Mouse (Mus musculus) liver, adult 2 months (tissue): ENCODE measurements at regions not wholly inside any gene's neighbourhood (a gene's known extent, or its start where the extent isn't known, plus 50 kb on each side); places are given as distances from the start of the nearest gene placed in this dataset.

Source experiments
- DNase-seq: peaks from one replicate; pipeline ENCODE4 v3.0.0-alpha.2; 2011; ENCODE audit warnings: low read depth, low spot score; ENCODE audit errors: extremely low read depth
- H3K27ac ChIP-seq: fragments of 200-500 bp; replicated peaks from 2 replicates; pipeline ENCODE4 v1.5.1; 2012; ENCODE audit warnings: low read depth, mild to moderate bottlenecking, control low read depth, inconsistent platforms, low read length; ENCODE audit not compliant: insufficient read depth
- H3K27me3 ChIP-seq: fragments of 200-500 bp; 2 replicates; pipeline ENCODE4 v1.6.1; 2012; ENCODE audit warnings: mild to moderate bottlenecking, moderate library complexity, low read length, inconsistent platforms; ENCODE audit not compliant: control insufficient read depth, insufficient read depth
- H3K36me3 ChIP-seq: fragments of 200-500 bp; 2 replicates; pipeline ENCODE4 v1.6.1; 2012; ENCODE audit warnings: low read length, inconsistent platforms; ENCODE audit not compliant: control insufficient read depth, insufficient read depth
- H3K4me1 ChIP-seq: fragments of 200-500 bp; 2 replicates; pipeline ENCODE4 v1.6.1; 2011; ENCODE audit warnings: low read length; ENCODE audit not compliant: control insufficient read depth, insufficient read depth
- H3K4me3 ChIP-seq: fragments of 200-500 bp; 2 replicates; pipeline ENCODE4 v1.5.1; 2011; ENCODE audit warnings: low read depth, mild to moderate bottlenecking, control low read depth, low read length, moderate library complexity; ENCODE audit not compliant: insufficient read depth
- H3K79me2 ChIP-seq: fragments of 200-500 bp; 2 replicates; pipeline ENCODE4 v1.6.1; 2012; ENCODE audit warnings: inconsistent platforms, mild to moderate bottlenecking, low read length, moderate library complexity; ENCODE audit not compliant: control insufficient read depth, insufficient read depth
- H3K9ac ChIP-seq: fragments of 200-500 bp; 2 replicates; pipeline ENCODE4 v1.6.1; 2012; ENCODE audit warnings: low read depth, mild to moderate bottlenecking, control low read depth, inconsistent platforms, low read length
- CTCF ChIP-seq: fragments of 200-500 bp; IDR thresholded peaks from 2 replicates; pipeline ENCODE4 v1.5.1; 2011; ENCODE audit warnings: low read depth, low read length, control low read depth
- POLR2A ChIP-seq: fragments of 200-500 bp; IDR thresholded peaks from 2 replicates; pipeline ENCODE4 v1.6.1; 2011; ENCODE audit warnings: low read length, control low read depth; ENCODE audit not compliant: insufficient read depth; ENCODE audit errors: extremely low read depth
- WGBS: fragments of 180-500 bp; shearing (Covaris S2); methylation state at CpG from one replicate; pipeline ENCODE4 v1.1.7; 2018; 5-methylcytosine and 5-hydroxymethylcytosine counted together

GRCm38 (mm10) chr10:66857330-66857729 lies 238.6 kb upstream of the Jmjd1c start:
- Histone ChIP-seq H3K27ac (no peak overlapping the region), H3K4me1 (no peaks in the 10 kb centered on the region), H3K36me3 (no peaks in the 10 kb centered on the region), H3K79me2 (no peaks in the 10 kb centered on the region), H3K9ac (no peak overlapping the region), H3K27me3 (no peaks in the 10 kb centered on the region), H3K4me3 (no peak overlapping the region)
- no peak for TF ChIP-seq POLR2A
- no peak for TF ChIP-seq CTCF
- 83% methylated on average over 7 of the region's 7 CpGs for WGBS
- DNase-seq, result no peak

- H3K27me3 ChIP-seq, result no peaks in the 10 kb centered on the region
- no peak for DNase-seq
- TF ChIP-seq CTCF, result no peak
- no peak for TF ChIP-seq POLR2A
- no peaks in the 10 kb centered on the region for H3K79me2 ChIP-seq
- 89% methylated on average over 1 of the region's 1 CpGs for WGBS
- no peaks in the 10 kb centered on the region for H3K4me1 ChIP-seq
- H3K36me3 ChIP-seq, result no peaks in the 10 kb centered on the region
- no peak overlapping the region for H3K27ac ChIP-seq
- H3K9ac ChIP-seq, result no peak overlapping the region
- H3K4me3 ChIP-seq, result no peak overlapping the region
Observed at GRCm38 (mm10) chr10:66861421-66861820, 234.5 kb upstream of the Jmjd1c start.

- 54% methylated on average over 14 of the region's 14 CpGs for WGBS
- no peaks in the 10 kb centered on the region for H3K4me1 ChIP-seq
- TF ChIP-seq POLR2A (no peak), CTCF (peak; percentile 39; the same call in 1 of the 2 replicates)
- H3K36me3 ChIP-seq, result no peaks in the 10 kb centered on the region
- peak; percentile 61 for DNase-seq
- H3K27ac ChIP-seq, result peak overlapping the region; percentile 19; the same call in 1 of the 2 replicates
- H3K79me2 ChIP-seq, result no peaks in the 10 kb centered on the region
- no peaks in the 10 kb centered on the region for H3K27me3 ChIP-seq
- no peak overlapping the region for H3K4me3 ChIP-seq
- H3K9ac ChIP-seq, result no peak overlapping the region
Observed at GRCm38 (mm10) chr10:66864161-66864862, 231.6 kb upstream of the Jmjd1c start.

GRCm38 (mm10) chr10:66865010-66865582 lies 230.8 kb upstream of the Jmjd1c start:
- TF ChIP-seq CTCF, result no peak
- TF ChIP-seq POLR2A, result no peak
- Histone ChIP-seq H3K79me2 (no peaks in the 10 kb centered on the region), H3K9ac (no peak overlapping the region), H3K4me3 (no peak overlapping the region), H3K36me3 (no peaks in the 10 kb centered on the region), H3K27me3 (no peaks in the 10 kb centered on the region), H3K27ac (no peak overlapping the region), H3K4me1 (no peaks in the 10 kb centered on the region)
- DNase-seq, result no peak
- 80% methylated on average over 10 of the region's 10 CpGs for WGBS

GRCm38 (mm10) chr10:66871133-66871664 lies 224.7 kb upstream of the Jmjd1c start:
- 72% methylated on average over 4 of the region's 4 CpGs for WGBS
- no peak for DNase-seq
- no peaks in the 10 kb centered on the region for H3K79me2 ChIP-seq
- no peak for TF ChIP-seq POLR2A
- TF ChIP-seq CTCF, result no peak
- H3K27me3 ChIP-seq, result no peaks in the 10 kb centered on the region
- H3K4me3 ChIP-seq, result no peak overlapping the region
- no peaks in the 10 kb centered on the region for H3K36me3 ChIP-seq
- H3K4me1 ChIP-seq, result no peaks in the 10 kb centered on the region
- no peak overlapping the region for H3K27ac ChIP-seq
- H3K9ac ChIP-seq, result no peak overlapping the region

- DNase-seq, result no peak
- H3K4me1 ChIP-seq, result no peaks in the 10 kb centered on the region
Observed at GRCm38 (mm10) chr10:66871673-66872072, 224.3 kb upstream of the Jmjd1c start.

More at GRCm38 (mm10) chr10:66871673-66872072, 224.3 kb upstream of the Jmjd1c start:
- Histone ChIP-seq H3K79me2 (no peaks in the 10 kb centered on the region), H3K36me3 (no peaks in the 10 kb centered on the region), H3K27ac (no peak overlapping the region), H3K9ac (no peak overlapping the region), H3K4me3 (no peak overlapping the region), H3K27me3 (no peaks in the 10 kb centered on the region)
- TF ChIP-seq CTCF (no peak), POLR2A (no peak)
- 37% methylated on average over 1 of the region's 1 CpGs for WGBS
